Mouse (Mus musculus) retina, adult 2 months (tissue): ENCODE data around the gene Rpl21.
"Not testable (repeated sequence)": the region's sequence is repeated elsewhere in the genome, so short reads cannot be mapped to it uniquely, and the experiment has no call there.

Experiments used
- DNase-seq: peaks from one replicate; pipeline ENCODE4 v3.0.0-alpha.2; 2012; ENCODE audit warnings: low read depth, low spot score

The Rpl21 gene

DNA sequence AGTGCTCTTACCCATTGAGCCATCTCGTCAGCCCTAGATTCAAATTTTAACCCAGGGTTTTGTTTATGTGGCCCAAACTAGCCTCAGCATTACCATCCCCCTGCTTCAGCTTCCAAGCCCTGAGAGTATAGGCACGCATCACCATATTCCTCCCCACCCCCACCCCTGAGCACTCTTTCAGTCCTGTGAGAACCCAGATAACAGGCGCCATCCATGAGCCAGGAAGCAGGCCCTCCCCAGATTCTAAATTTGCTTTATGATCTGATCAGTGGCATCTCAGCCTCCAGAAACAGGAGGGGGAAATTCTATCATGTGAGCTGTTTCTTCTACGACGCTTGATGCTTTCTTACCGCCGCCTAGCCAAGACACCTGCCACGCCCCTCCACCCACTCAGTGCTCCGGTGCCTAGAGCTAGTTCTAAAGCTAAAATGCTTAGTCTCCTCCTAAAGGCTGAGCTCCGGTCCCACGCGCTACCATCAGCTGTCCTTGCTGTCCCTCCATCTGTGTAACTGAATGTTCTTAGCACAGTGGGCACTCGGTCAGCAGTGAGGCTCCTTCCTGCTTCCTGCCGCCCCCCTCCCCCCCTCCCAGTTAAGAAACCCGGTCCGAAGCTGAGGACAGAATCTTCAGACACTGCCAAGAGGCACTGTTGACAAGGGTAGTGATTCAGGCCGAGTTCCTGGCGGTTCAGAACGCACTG, 34.7 kb downstream of the Rpl21 start:
- no peak for DNase-seq

DNA sequence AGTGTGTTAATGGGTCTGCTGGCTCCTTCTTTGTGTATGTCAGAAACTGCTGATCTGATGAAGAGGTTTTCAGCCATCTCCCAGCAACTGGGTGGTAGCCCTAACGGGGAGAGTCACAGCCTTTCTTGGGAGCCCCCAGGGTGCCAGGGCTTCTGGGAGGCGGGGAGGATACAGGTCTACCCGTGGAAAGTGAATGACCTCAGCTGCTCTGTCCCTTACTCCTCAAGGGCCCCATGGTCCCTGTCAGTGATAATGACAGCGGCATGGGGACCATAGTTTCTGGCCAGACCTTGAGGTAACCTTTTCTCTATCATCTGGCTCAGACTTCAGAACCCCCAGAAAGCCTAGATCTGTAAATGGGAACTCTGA, 35.2 kb downstream of the Rpl21 start:
- no peak for DNase-seq

DNA sequence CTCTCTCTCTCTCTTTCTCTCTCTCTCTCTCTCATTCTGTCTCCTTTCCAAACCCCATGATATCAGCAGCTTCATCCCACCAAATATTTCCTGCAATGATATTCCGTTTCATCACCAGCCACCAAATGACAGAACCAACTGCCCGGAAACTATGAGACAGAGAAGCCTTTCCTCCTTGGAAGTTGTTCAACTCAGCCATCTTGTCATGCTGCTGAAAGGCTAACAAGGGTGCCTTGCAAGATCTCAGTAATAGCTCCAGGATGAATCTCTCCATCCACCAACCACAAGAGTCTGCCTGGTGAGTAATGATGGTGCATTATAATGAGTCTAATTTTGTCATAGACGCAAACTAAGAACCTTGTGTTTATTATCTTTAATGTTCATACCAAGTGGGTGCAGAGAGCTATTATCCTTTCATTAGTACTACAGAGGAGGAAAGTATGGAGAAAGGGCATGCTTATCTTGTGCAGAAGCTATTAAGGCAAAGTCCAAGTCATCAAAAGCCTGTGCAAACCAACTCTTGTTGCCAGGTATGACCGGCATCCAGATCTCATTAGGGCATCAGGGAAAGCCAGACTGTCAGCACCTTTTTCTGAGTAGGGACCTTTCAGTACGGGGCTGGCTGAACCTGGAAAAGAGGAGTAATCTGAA, 40.4 kb downstream of the Rpl21 start:
- no peak for DNase-seq

DNA sequence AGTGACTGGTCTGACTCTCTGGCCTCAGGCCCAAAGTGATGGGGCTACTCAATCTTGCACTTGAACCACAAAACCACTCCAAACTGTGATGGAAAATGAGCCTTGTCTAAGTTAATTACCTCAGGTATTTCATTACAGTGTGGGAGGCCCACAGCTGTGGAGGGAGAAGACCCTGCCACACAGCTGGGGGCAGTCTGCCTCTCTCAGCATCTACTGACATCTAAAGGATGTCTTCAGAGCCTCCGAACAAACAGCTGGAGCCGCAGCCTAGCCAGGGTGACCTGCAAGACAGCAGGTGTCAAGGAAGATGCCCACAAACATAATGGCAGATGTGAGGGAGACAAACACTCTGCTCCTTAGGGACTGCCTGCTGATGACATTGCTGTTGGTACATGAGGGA, 43.3 kb downstream of the Rpl21 start:
- no peak for DNase-seq

DNA sequence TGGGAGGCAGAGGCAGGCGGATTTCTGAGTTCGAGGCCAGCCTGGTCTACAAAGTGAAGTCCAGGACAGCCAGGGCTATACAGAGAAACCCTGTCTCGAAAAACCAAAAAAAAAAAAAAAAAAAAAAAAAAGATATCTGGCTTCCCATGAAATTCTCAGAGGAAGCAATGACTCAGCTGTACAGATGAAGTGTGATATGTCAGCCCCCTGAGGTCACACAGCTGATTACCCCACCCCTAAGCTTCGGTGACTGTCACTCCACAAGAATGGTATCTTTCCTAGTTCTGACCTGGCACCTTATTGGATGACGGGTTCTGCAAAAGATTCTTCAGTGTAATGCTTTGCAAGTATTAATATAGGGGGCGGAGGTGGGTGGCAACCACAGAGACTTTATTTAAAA, 45.2 kb downstream of the Rpl21 start:
- DNase-seq: not testable (repeated sequence)

DNA sequence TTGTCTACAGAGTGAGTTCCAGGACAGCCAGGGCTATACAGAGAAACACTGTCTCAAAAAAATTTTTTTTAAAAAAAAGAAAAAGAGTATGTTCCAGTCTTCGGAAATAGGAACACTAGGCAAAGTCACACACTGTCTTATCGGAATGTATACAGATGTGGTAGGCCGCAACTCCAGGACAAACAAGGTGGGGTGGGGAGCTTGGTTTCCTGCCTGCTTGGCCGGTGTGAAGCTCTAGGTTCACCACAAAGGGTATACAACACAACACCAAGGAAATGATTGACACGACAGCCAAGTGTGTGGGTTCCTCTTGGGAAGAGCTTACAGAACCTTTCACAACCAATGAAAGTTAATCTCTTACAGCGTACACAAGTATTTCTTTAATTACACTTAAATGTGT, 49.6 kb downstream of the Rpl21 start:
- no peak for DNase-seq

DNA sequence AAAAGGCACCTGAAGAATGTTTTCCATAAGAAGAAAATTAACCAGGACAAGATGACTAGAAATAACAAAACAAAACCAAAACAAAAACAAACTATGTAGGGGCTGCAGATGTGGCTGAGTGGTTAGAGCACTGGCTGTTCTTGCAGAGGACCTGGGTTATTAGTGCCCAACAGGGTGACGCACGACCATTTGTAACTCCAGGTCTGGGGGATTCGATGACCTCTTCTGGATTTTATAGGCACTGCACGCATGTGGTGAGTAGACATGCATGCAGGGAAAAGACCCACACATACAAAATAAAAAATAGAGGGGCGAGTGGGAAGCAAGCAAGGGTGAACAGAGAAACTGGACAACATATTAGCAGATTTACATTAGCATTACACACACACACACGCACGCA, 50.4 kb downstream of the Rpl21 start:
- no peak for DNase-seq

DNA sequence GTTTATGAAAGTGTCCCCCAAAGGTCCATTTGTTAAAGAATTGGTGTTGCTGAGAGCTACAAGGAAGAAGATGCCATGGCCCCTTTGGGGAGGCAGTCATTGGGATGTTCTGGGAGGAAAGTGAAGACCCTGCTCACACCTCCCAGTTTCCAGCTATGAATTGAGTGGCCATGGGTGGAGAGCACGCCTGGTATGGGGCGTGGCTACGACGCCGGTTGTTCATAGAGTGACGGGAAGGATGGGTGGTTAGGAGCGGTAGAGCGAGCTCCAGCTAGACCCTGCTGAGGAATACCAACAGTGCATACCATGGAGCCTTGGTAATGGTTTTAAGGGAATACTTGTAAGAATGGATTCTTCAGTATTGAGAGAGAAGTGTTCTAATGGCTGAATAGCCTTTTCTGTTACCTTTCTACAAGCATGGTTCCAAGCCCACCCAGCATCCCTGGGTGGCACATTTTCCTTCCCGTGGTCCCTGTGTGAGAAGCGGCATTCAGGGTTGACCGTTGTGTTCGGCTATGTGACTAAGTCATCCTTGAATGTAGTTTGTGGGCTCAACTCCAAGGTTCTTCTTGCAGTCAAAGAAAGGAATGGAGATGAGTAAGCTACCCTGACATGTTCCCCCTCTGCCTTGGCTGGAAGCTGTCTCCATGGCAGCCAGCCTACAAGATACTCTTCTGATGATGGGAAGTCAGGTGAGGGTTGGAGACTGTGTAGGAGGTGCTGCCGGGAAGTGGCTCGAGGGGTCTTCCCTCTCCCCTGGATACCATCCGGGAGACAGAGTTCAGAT, 51.0 kb downstream of the Rpl21 start:
- no peak for DNase-seq
